Mouse (Mus musculus) embryonic fibroblast, embryonic 13.5 days (primary cell): ENCODE measurements around the gene Irf3.

Experiments used
- CTCF ChIP-seq: IDR thresholded peaks from 2 replicates; pipeline ENCODE4 v1.5.1; 2011; ENCODE audit warnings: mild to moderate bottlenecking, control low read depth, low read length, moderate library complexity, borderline replicate concordance; ENCODE audit not compliant: insufficient read depth
- POLR2A ChIP-seq: IDR thresholded peaks from 2 replicates; pipeline ENCODE4 v1.6.1; 2011; ENCODE audit warnings: low read depth, mild to moderate bottlenecking, control low read depth, low read length, moderate library complexity

- TF ChIP-seq CTCF, result no peak
- TF ChIP-seq POLR2A, result no peak
Measured at GRCm38 (mm10) chr7:45013366-45014095, 16.1 kb downstream of the Irf3 start.
